Mouse (Mus musculus) kidney, embryonic 15.5 days (tissue): ENCODE results near the gene Wwp2. TPM values are rescaled to one million over a fixed set of nuclear protein-coding genes. Genes with fewer than 3 reads are reported as not detected.

ENCODE experiments used
- ATAC-seq: fragments of 200-750 bp; cut with Nextera tagmentation; replicated peaks from 2 replicates; pipeline ENCODE4 v1.8.0; 2017; ENCODE audit warnings: moderate TSS enrichment; ENCODE audit not compliant: low FRiP score
- H3K27ac ChIP-seq: fragments of 300-500 bp; sonication (generic); 2 replicates; pipeline ENCODE4 v1.5.1; 2015; ENCODE audit warnings: mild to moderate bottlenecking, inconsistent platforms
- H3K27me3 ChIP-seq: fragments of 300-500 bp; sonication (generic); 2 replicates; pipeline ENCODE4 v1.6.1; 2015; ENCODE audit warnings: inconsistent platforms
- H3K36me3 ChIP-seq: fragments of 300-500 bp; sonication (generic); 2 replicates; pipeline ENCODE4 v1.6.1; 2015; ENCODE audit warnings: inconsistent platforms
- H3K4me1 ChIP-seq: fragments of 300-500 bp; sonication (generic); 2 replicates; pipeline ENCODE4 v1.6.1; 2015; ENCODE audit warnings: inconsistent platforms
- H3K4me2 ChIP-seq: fragments of 300-500 bp; sonication (generic); 2 replicates; pipeline ENCODE4 v1.6.1; 2015; ENCODE audit warnings: moderate library complexity, mild to moderate bottlenecking, inconsistent platforms
- H3K4me3 ChIP-seq: fragments of 300-500 bp; sonication (generic); replicated peaks from 2 replicates; pipeline ENCODE4 v1.5.1; 2015; ENCODE audit warnings: mild to moderate bottlenecking, inconsistent platforms
- H3K9ac ChIP-seq: fragments of 300-500 bp; sonication (generic); 2 replicates; pipeline ENCODE4 v1.6.1; 2015; ENCODE audit warnings: mild to moderate bottlenecking, inconsistent platforms
- H3K9me3 ChIP-seq: fragments of 300-500 bp; sonication (generic); replicated peaks from 2 replicates; pipeline ENCODE4 v1.6.1; 2016; ENCODE audit warnings: inconsistent platforms
- WGBS: fragments of 180-500 bp; shearing (Covaris S2); methylation state at CpG from one replicate; pipeline ENCODE4 v1.1.7; 2015; ENCODE audit warnings: mixed read lengths; 5-methylcytosine and 5-hydroxymethylcytosine counted together
- polyA plus RNA-seq: library from polyadenylated mRNA; unstranded; fragments of >200 nt; fragmentation: Nextera tagmentation; extraction: Ambion mirVana; gene quantifications from 2 replicates; pipeline ENCODE4 v1.2.1, GENCODE M21; 2015

Wwp2 gene
- polyA plus RNA-seq, 1 experiment from 2014 or later = 42.0 TPM

GRCm38 (mm10) chr8:107502407-107502806 lies 66.2 kb downstream of the Wwp2 start:
- Histone ChIP-seq H3K27me3 (no peaks in the 10 kb centered on the region), H3K4me1 (peaks cover 28% of the 10 kb centered on the region), H3K4me3 (no peak overlapping the region), H3K27ac (no peak overlapping the region), H3K36me3 (peaks cover 12% of the 10 kb centered on the region; the same call in 1 of the 2 replicates), H3K9me3 (no peaks in the 10 kb centered on the region), H3K9ac (no peak overlapping the region), H3K4me2 (no peak overlapping the region)
- no peak for ATAC-seq
- WGBS = 76% methylated on average over 8 of the region's 8 CpGs

- ATAC-seq = no peak
- Histone ChIP-seq H3K9me3 (no peaks in the 10 kb centered on the region), H3K4me2 (no peak overlapping the region), H3K9ac (no peak overlapping the region), H3K27ac (no peak overlapping the region), H3K36me3 (peaks cover 14% of the 10 kb centered on the region; the same call in 1 of the 2 replicates), H3K4me1 (peaks cover 23% of the 10 kb centered on the region), H3K27me3 (no peaks in the 10 kb centered on the region), H3K4me3 (no peak overlapping the region)
- WGBS = 63% methylated on average over 3 of the region's 3 CpGs
Measured at GRCm38 (mm10) chr8:107502922-107503321, 66.8 kb downstream of the Wwp2 start.

- Histone ChIP-seq H3K4me3 (no peak overlapping the region), H3K27me3 (no peaks in the 10 kb centered on the region), H3K4me1 (peaks cover 22% of the 10 kb centered on the region), H3K4me2 (0 out of 2 replicates have a peak overlapping the region, but pooled peaks have one; percentile 4), H3K9me3 (no peaks in the 10 kb centered on the region), H3K27ac (no peak overlapping the region), H3K9ac (no peak overlapping the region), H3K36me3 (peaks cover 15% of the 10 kb centered on the region; the same call in 1 of the 2 replicates)
- 8% methylated on average over 6 of the region's 6 CpGs for WGBS
- ATAC-seq = peak; percentile 66; the same call in 1 of the 2 replicates
Measured at GRCm38 (mm10) chr8:107503354-107503753, 67.2 kb downstream of the Wwp2 start.

- 80% methylated on average over 13 of the region's 13 CpGs for WGBS
- no peak overlapping the region for H3K4me2 ChIP-seq
- H3K27me3 ChIP-seq = no peaks in the 10 kb centered on the region
- ATAC-seq = no peak
- H3K4me1 ChIP-seq = peaks cover 22% of the 10 kb centered on the region
- peaks cover 19% of the 10 kb centered on the region; the same call in 1 of the 2 replicates for H3K36me3 ChIP-seq
- no peak overlapping the region for H3K27ac ChIP-seq
- H3K4me3 ChIP-seq = no peak overlapping the region
- no peaks in the 10 kb centered on the region for H3K9me3 ChIP-seq
- H3K9ac ChIP-seq = no peak overlapping the region
Measured at GRCm38 (mm10) chr8:107504239-107504985, 68.2 kb downstream of the Wwp2 start.

GRCm38 (mm10) chr8:107505271-107505670 lies 69.1 kb downstream of the Wwp2 start:
- H3K4me2 ChIP-seq = no peak overlapping the region
- no peak for ATAC-seq
- H3K4me3 ChIP-seq = no peak overlapping the region
- peaks cover 22% of the 10 kb centered on the region for H3K4me1 ChIP-seq
- no peaks in the 10 kb centered on the region for H3K9me3 ChIP-seq
- no peak overlapping the region for H3K27ac ChIP-seq
- 79% methylated on average over 4 of the region's 4 CpGs for WGBS
- H3K27me3 ChIP-seq = no peaks in the 10 kb centered on the region
- peaks cover 19% of the 10 kb centered on the region; the same call in 1 of the 2 replicates for H3K36me3 ChIP-seq
- no peak overlapping the region for H3K9ac ChIP-seq

- Histone ChIP-seq H3K4me1 (peaks cover 22% of the 10 kb centered on the region), H3K27me3 (no peaks in the 10 kb centered on the region), H3K27ac (no peak overlapping the region), H3K36me3 (peaks cover 19% of the 10 kb centered on the region; the same call in 1 of the 2 replicates), H3K9ac (no peak overlapping the region), H3K4me3 (no peak overlapping the region), H3K9me3 (no peaks in the 10 kb centered on the region), H3K4me2 (no peak overlapping the region)
- 95% methylated on average over 1 of the region's 1 CpGs for WGBS
- no peak for ATAC-seq
Measured at GRCm38 (mm10) chr8:107507019-107507418, 70.9 kb downstream of the Wwp2 start.

GRCm38 (mm10) chr8:107510204-107510603 lies 74.0 kb downstream of the Wwp2 start:
- Histone ChIP-seq H3K9me3 (no peaks in the 10 kb centered on the region), H3K4me1 (no peaks in the 10 kb centered on the region), H3K27ac (no peak overlapping the region), H3K4me3 (no peak overlapping the region), H3K36me3 (peaks cover 19% of the 10 kb centered on the region; the same call in 1 of the 2 replicates), H3K27me3 (no peaks in the 10 kb centered on the region), H3K9ac (no peak overlapping the region), H3K4me2 (no peak overlapping the region)
- no peak for ATAC-seq
- WGBS = 89% methylated on average over 5 of the region's 5 CpGs

- no peak for ATAC-seq
- Histone ChIP-seq H3K4me2 (no peak overlapping the region), H3K27me3 (no peaks in the 10 kb centered on the region), H3K27ac (no peak overlapping the region), H3K4me3 (no peak overlapping the region), H3K9me3 (no peaks in the 10 kb centered on the region), H3K36me3 (peaks cover 19% of the 10 kb centered on the region; the same call in 1 of the 2 replicates), H3K9ac (no peak overlapping the region), H3K4me1 (no peaks in the 10 kb centered on the region)
- WGBS = 90% methylated on average over 3 of the region's 3 CpGs
Measured at GRCm38 (mm10) chr8:107510766-107511165, 74.6 kb downstream of the Wwp2 start.

- WGBS = 98% methylated on average over 2 of the region's 2 CpGs
- H3K4me3 ChIP-seq = no peak overlapping the region
- H3K9ac ChIP-seq = no peak overlapping the region
- H3K9me3 ChIP-seq = no peaks in the 10 kb centered on the region
- H3K4me2 ChIP-seq = no peak overlapping the region
- peaks cover 12% of the 10 kb centered on the region for H3K36me3 ChIP-seq
- ATAC-seq = no peak
- H3K27ac ChIP-seq = no peak overlapping the region
- H3K27me3 ChIP-seq = no peaks in the 10 kb centered on the region
- no peaks in the 10 kb centered on the region for H3K4me1 ChIP-seq
Measured at GRCm38 (mm10) chr8:107513249-107513648, 77.1 kb downstream of the Wwp2 start.

GRCm38 (mm10) chr8:107514949-107515721 lies 79.0 kb downstream of the Wwp2 start:
- Histone ChIP-seq H3K4me1 (0 out of 2 replicates have a peak, but pooled peaks cover 4% of the 10 kb centered on the region), H3K9ac (no peak overlapping the region), H3K9me3 (no peaks in the 10 kb centered on the region), H3K27ac (no peak overlapping the region), H3K27me3 (no peaks in the 10 kb centered on the region), H3K36me3 (peaks cover 14% of the 10 kb centered on the region), H3K4me2 (no peak overlapping the region), H3K4me3 (no peak overlapping the region)
- no peak for ATAC-seq
- 87% methylated on average over 6 of the region's 6 CpGs for WGBS

- Histone ChIP-seq H3K9ac (no peak overlapping the region), H3K36me3 (peaks cover 14% of the 10 kb centered on the region), H3K4me1 (0 out of 2 replicates have a peak, but pooled peaks cover 8% of the 10 kb centered on the region), H3K27ac (no peak overlapping the region), H3K9me3 (no peaks in the 10 kb centered on the region), H3K27me3 (no peaks in the 10 kb centered on the region), H3K4me2 (no peak overlapping the region), H3K4me3 (no peak overlapping the region)
- WGBS = 92% methylated on average over 5 of the region's 5 CpGs
- no peak for ATAC-seq
Measured at GRCm38 (mm10) chr8:107518726-107519125, 82.6 kb downstream of the Wwp2 start.

- no peaks in the 10 kb centered on the region for H3K27me3 ChIP-seq
- no peak overlapping the region for H3K9ac ChIP-seq
- no peak; the same call in 1 of the 2 replicates for ATAC-seq
- peak overlapping the region; percentile 51 for H3K27ac ChIP-seq
- H3K36me3 ChIP-seq = peaks cover 14% of the 10 kb centered on the region
- no peak overlapping the region for H3K4me2 ChIP-seq
- no peaks in the 10 kb centered on the region for H3K9me3 ChIP-seq
- 0 out of 2 replicates have a peak, but pooled peaks cover 8% of the 10 kb centered on the region for H3K4me1 ChIP-seq
- 13% methylated on average over 4 of the region's 4 CpGs for WGBS
- H3K4me3 ChIP-seq = no peak overlapping the region
Measured at GRCm38 (mm10) chr8:107519860-107520259, 83.7 kb downstream of the Wwp2 start.
